Mouse (Mus musculus): Measurements from ENCODE around the gene L3mbtl2.

DNA sequence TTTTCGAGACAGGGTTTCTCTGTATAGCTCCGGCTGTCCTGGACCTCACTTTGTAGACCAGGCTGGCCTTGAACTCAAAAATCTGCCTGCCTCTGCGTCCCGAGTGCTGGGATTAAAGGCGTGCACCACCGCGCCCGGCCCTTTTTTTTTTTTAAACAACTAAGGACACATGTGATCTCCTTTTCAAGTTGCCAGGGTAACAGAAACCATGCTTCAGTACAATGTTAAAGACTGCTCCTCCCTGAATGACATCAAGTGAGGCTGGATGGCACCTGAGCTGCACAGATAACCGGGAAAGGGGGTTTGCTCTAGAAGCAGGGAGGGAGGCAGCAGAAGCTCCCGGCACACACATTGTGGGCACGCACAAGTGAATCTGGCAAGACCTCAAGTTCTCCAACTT is 45.3 kb downstream of the L3mbtl2 start:
- no peak for TF ChIP-seq POLR2A (IDR thresholded peaks at IDR 0.05; ENCODE audit: extremely low read depth, insufficient read depth, low read length)
- TF ChIP-seq CTCF (IDR thresholded peaks at IDR 0.05; ENCODE audit: extremely low read depth, insufficient read depth, low read length), result no peak
